Comparison of ENCODE assay signal across 17 mouse cellular contexts in genomic region chr12:38327729-38328271, GRCm38 (mm10).
"Had no signal": no experiment of that assay in that cellular context is flagged by ENCODE, and none has a peak within 500 bp of the region (broad histone marks: within the 10 kb centered on the region; RNA-seq: fewer than 3 reads in every experiment).

No protein-coding gene starts in this region.

- H3K4me1 ChIP-seq: kidney, embryonic 15.5 days; megakaryocyte, embryonic 14.5 days; stomach, embryonic 15.5 days had no signal

- H3K27ac ChIP-seq: kidney, embryonic 15.5 days; left cerebral cortex, adult 2 months; liver, embryonic 14.5 days; midbrain, embryonic 12.5 days; stomach, embryonic 15.5 days had no signal

- H3K9ac ChIP-seq: kidney, embryonic 15.5 days; liver, embryonic 14.5 days; liver, postnatal 0 days; lung, embryonic 14.5 days; midbrain, embryonic 12.5 days; stomach, embryonic 15.5 days had no signal

- H3K4me3 ChIP-seq: kidney, embryonic 15.5 days; left cerebral cortex, adult 2 months; megakaryocyte, embryonic 14.5 days; midbrain, embryonic 12.5 days; stomach, embryonic 15.5 days had no signal

- ATAC-seq: liver, postnatal 0 days; lung, postnatal 0 days had no signal

- DNase-seq: kidney, adult 8-10 months; kidney, postnatal 10 days; kidney, postnatal 36 days; layer of hippocampus, postnatal 36 days; liver, postnatal 0 days; lung, embryonic 14.5 days; lung, postnatal 36 days; right cerebral cortex, postnatal 25 days; spleen, adult 18-20 months; thymus, postnatal 25 days had no signal

- H3K9me3 ChIP-seq: kidney, embryonic 15.5 days; megakaryocyte, embryonic 14.5 days; midbrain, embryonic 12.5 days; stomach, embryonic 15.5 days had no signal

- H3K27me3 ChIP-seq: kidney, embryonic 15.5 days; megakaryocyte, embryonic 14.5 days; midbrain, embryonic 12.5 days; stomach, embryonic 15.5 days had no signal

- H3K36me3 ChIP-seq: kidney, embryonic 15.5 days; midbrain, embryonic 12.5 days; stomach, embryonic 15.5 days had no signal

- H3K4me2 ChIP-seq: kidney, embryonic 15.5 days; lung, embryonic 14.5 days; midbrain, embryonic 12.5 days; stomach, embryonic 15.5 days had no signal
